8 mouse cellular contexts compared by ENCODE assay signal in the genomic region with DNA sequence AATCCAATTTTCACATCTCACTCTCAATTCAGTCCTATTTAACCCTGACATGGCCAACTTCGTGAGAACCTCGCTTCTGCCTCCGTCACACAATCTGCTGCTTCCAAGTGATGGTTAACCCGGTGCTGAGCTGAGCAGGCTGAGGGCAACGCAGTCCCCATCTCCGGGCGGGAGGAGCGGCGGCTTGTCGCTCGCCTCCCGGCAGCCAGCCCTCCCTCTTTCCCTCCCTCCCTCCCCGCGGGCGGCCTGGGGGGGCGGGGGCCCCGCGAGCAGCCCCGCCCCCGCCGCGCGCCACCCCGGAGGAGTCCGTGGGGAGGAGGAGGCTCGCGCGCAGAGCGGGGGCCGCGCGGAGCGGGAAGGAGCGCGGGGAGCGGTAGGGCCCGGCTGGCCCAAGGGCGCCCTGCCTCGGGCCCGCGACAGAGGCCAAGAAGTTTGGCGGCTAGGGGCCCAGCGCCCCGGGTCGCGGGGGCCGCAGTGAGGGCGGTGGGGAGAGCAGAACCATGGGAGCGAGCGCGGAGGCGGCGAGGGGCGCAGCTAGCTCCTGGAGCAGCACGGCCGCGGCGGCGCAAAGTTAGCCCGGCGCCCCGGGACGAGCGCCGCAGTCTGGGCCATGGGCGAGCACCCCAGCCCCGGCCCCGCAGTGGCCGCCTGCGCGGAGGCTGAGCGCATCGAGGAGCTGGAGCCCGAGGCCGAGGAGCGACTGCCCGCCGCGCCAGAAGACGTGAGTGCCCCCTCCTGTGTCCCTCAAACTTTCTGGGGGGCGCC. TPM values are rescaled to one million over a fixed set of nuclear protein-coding genes. Genes with fewer than 3 reads are reported as not detected.
DNase-seq lines count a peak whose midpoint lies in the region; ATAC-seq and TF ChIP-seq lines count a peak whose summit lies in the region.

A gene (plus strand): TSS at position 362 of the 765 bp plus-strand sequence.

- no peaks in the 10 kb centered on the region for H3K9me3 ChIP-seq in hindbrain, postnatal 0 days (ENCODE audit: low read length)

- peak within 1 kb of the TSS; percentile 60 for H3K27ac ChIP-seq in hindbrain, postnatal 0 days

- no peak for TF ChIP-seq CTCF in Patski (IDR thresholded peaks at IDR 0.05)
- no peak for TF ChIP-seq CTCF in hindbrain, postnatal 0 days (IDR thresholded peaks at IDR 0.05; ENCODE audit: low read depth)

- intact Hi-C loops in gastrocnemius, postnatal 14 days (cut with DNase I; ENCODE audit: low total_unique reads): no loop called here
- intact Hi-C loops in left cerebral cortex, postnatal 10 days (cut with DNase I): loop anchor here (5.0 kb wide), 1 partner anchor 52 kb away; no protein-coding TSS in a partner anchor

- peak within 1 kb of the TSS; percentile 66 for H3K4me3 ChIP-seq in hindbrain, postnatal 0 days (ENCODE audit: low read length)

- POLR2A ChIA-PET in Patski (lab: Charles Lee): interaction anchor here (0.5 to 0.7 kb wide), 2 partner anchors 14 to 70 kb away, joined by 3 to 4 read pairs; no protein-coding TSS in a partner anchor

- no peaks in the 10 kb centered on the region for H3K27me3 ChIP-seq in Patski
- no peaks in the 10 kb centered on the region for H3K27me3 ChIP-seq in hindbrain, postnatal 0 days (ENCODE audit: insufficient read depth, low read length)

- no peaks in the 10 kb centered on the region for H3K36me3 ChIP-seq in hindbrain, postnatal 0 days (ENCODE audit: insufficient read depth, low read length)

- no peak for DNase-seq in Patski (ENCODE audit: low read depth, low spot score)
- peak; percentile 15 for DNase-seq in cerebellum, adult 8-10 months
- DNase-seq in gastrocnemius, postnatal 14 days: peak; percentile 83
- peak; percentile 68 for DNase-seq in hindbrain, postnatal 0 days (ENCODE audit: low spot score)
- DNase-seq in left cerebral cortex, postnatal 10 days (ENCODE audit: extremely low spot score in 1 of 2, low spot score in 2 of 2): peak; percentile 33 to 80
- DNase-seq in lung, postnatal 4 days: peak; percentile 57 to 70
- peak; percentile 65 for DNase-seq in right cerebral cortex, postnatal 14 days
- no peak for DNase-seq in spleen, postnatal 14 days (ENCODE audit: low spot score in 2 of 2)

- ATAC-seq in Patski: peak; percentile 38
- ATAC-seq in hindbrain, postnatal 0 days: peak; percentile 65; the same call in 1 of the 2 replicates

- CTCF ChIA-PET in Patski (lab: Charles Lee): interaction anchor here (0.7 to 1.0 kb wide), 2 partner anchors 9 to 14 kb away, joined by 3 read pairs; no protein-coding TSS in a partner anchor

- H3K9ac ChIP-seq in hindbrain, postnatal 0 days (replicated peaks; ENCODE audit: low read length): peak within 1 kb of the TSS; percentile 63

- WGBS in hindbrain, postnatal 0 days: under 1% methylated on average over 58 of the region's 81 CpGs

- H3K4me1 ChIP-seq in hindbrain, postnatal 0 days (ENCODE audit: insufficient read depth, low read length): no peaks in the 10 kb centered on the region; the same call in 1 of the 2 replicates

- in situ Hi-C loops in Patski (cut with MboI; ENCODE audit: low pct_unique_long_range_greater_than_20kb): no loop called here

- peak within 1 kb of the TSS; percentile 99 for H3K4me2 ChIP-seq in hindbrain, postnatal 0 days (ENCODE audit: low read depth, low read length)

RNA-seq across cellular contexts. Expression of the gene that starts here (rescaled TPM):
- 5.8 TPM for polyA plus RNA-seq in Patski (2021)
- 10 to 100 TPM; 10.6 to 11.4 TPM for total RNA-seq in gastrocnemius, postnatal 14 days (2021)
- total RNA-seq in hindbrain, postnatal 0 days (2014; rRNA removed): 5.5 and 7.5 TPM in 2 replicates
- polyA plus RNA-seq in hindbrain, postnatal 0 days (2015; fragmentation: Nextera tagmentation; extraction: Ambion mirVana): 2.5 and 2.7 TPM in 2 replicates
- total RNA-seq in left cerebral cortex, postnatal 10 days (2021): 10 to 100 TPM; 19.4 to 22.5 TPM

Comparison
In these comparisons a context has a peak if more than half of its experiments do, and no peak if none do; other contexts are left out.
1. DNase-seq: peak in cerebellum, adult 8-10 months (single experiment), gastrocnemius, postnatal 14 days (single experiment), hindbrain, postnatal 0 days (single experiment), left cerebral cortex, postnatal 10 days (2 of 2), lung, postnatal 4 days (2 of 2) and right cerebral cortex, postnatal 14 days (single experiment); none in Patski (single experiment) and spleen, postnatal 14 days (0 of 2).